Mouse (Mus musculus): ENCODE measurements around the gene Vps72.
"Not testable (repeated sequence)": the region's sequence is repeated elsewhere in the genome, so short reads cannot be mapped to it uniquely, and the experiment has no call there.

Gene Vps72

GRCm38 (mm10) chr3:95133680-95134101 lies 22.9 kb downstream of the Vps72 start, which contains the start of the genes Scnm1 and Lysmd1:
Gene Scnm1, minus strand, starts transcription at chr3:95134011.
Gene Lysmd1, plus strand, starts transcription at chr3:95134088.
- peak; percentile 93 for DNase-seq (ENCODE audit: low read depth)

DNA sequence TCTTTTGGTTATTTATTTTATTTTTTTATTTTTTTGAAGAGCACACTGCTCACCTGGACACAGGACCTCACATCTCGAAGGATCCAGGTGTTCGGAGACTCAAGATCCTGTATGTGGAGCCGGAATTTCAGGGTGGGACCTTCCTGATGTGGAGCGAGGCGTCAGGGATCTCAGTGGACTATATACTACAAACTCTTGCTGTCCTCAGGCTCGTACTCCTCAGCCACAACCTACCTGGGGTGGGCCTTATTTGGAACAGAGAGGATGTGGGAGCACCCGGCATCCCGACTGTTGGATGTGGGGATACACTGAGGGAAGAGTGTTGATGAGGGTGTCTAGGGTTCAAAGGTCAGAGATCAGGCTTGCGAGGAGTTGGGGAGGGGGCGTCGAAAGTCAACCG lies 23.3 kb downstream of the Vps72 start:
- DNase-seq (ENCODE audit: low read depth) = not testable (repeated sequence)

- DNase-seq (ENCODE audit: low read depth) = peak; percentile 77
Observed at GRCm38 (mm10) chr3:95135023-95135422, 24.2 kb downstream of the Vps72 start.

DNA sequence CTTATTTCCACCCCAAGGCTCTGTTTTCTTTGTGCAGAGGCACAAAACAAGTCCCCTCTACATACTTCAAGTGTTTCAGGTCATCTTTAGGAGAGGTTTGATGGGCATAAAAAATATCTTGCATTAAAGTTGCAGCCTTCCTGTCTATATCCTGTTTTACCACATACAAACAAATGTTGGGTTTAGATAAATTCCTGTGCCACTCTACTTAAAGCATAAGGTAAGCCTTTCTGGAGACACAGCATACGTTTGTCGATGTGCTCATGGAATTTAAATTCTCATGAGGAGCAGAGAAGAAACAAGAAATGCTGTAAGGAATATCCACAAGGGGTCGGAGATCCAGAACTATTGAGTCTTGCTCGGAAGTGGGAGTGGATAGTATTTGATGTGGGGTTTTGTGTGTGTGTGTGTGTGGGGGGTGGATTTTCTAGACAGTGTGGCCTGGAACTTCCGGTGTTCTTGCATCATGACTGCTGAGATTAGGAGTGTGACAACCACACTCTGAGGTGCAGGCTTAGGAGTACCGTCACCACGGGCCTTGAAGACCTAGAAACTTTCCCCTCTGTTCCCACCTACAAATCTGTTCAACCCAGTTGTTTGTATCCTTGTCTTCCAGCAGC lies 24.7 kb downstream of the Vps72 start:
- DNase-seq (ENCODE audit: low read depth) = no peak

GRCm38 (mm10) chr3:95136336-95136735 lies 25.5 kb downstream of the Vps72 start:
- no peak for DNase-seq (ENCODE audit: low read depth)

DNA sequence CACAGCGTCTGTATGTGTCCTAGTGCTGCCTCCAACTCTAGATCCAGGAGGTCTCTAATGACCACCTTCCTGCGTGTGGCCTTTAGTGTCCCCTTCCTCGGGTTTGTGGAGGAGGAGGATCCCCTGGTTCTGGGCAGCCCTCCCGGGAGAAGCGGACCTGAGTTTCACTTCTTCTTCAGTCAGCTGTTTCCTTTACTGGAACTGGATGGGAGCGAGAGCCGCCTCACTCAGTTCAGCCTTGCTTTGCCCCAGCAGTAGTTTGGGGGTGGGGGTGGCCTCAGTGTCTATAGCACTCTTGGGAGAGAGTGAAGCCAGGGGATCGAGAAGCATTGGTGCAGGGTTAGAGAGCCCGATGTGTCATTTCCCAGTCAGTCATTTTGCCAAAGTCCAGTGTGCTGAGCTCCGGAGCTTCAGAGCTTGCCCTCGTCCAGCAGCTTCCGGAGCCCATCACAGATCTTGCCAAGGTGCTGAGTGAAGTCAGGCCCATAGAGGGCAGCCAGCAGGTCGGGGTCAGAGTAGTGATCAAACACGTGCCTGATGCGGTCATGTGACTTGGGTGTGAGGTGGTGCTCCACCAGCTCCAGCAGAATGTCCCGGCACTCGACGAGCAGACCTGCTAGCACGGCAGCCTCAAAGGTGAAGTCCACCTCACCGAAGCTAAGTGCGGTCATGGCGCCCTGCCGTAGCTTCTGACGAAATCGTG lies 28.9 kb downstream of the Vps72 start:
- DNase-seq (ENCODE audit: low read depth) = no peak

DNA sequence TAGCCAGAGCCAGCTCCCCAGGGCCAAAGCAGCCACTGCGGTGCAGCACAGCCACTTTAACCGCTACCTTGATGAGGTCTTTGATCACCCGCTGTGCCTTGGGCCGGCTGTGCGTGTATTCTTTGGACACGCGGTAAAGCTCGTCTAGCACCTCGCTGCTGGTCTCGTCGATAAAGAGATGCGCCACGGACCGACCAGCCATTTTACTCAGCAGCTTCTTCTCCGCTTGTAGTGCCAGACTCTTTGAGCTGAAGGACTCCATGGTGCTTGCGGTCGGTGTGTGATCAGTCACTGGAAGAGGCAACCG lies 29.4 kb downstream of the Vps72 start:
- no peak for DNase-seq (ENCODE audit: low read depth)

DNA sequence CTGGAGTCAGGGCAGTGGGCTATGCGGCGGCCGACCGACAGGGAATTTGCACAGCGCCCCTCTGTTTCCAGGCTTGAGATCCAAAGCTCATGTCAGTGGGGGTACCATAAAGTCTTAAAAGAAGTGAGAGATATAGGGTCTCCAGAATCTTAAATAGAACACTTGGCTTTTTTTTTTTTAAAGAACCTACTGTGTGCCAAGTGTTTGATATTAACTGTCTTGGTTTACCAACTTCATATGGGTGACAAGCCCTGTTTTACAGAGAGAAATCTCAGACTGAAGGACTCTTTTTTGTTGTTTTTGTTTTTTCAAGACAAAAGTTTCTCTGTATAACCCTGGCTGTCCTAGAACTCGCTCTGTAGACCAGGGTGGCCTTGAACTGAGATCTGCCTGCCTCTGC lies 30.0 kb downstream of the Vps72 start:
- no peak for DNase-seq (ENCODE audit: low read depth)

GRCm38 (mm10) chr3:95141474-95141873 lies 30.7 kb downstream of the Vps72 start:
- DNase-seq (ENCODE audit: low read depth) = no peak

GRCm38 (mm10) chr3:95141952-95142616 lies 31.3 kb downstream of the Vps72 start, which contains the start of gene Tnfaip8l2:
Gene Tnfaip8l2, minus strand, starts transcription at chr3:95142360.
- DNase-seq (ENCODE audit: low read depth) = no peak

DNA sequence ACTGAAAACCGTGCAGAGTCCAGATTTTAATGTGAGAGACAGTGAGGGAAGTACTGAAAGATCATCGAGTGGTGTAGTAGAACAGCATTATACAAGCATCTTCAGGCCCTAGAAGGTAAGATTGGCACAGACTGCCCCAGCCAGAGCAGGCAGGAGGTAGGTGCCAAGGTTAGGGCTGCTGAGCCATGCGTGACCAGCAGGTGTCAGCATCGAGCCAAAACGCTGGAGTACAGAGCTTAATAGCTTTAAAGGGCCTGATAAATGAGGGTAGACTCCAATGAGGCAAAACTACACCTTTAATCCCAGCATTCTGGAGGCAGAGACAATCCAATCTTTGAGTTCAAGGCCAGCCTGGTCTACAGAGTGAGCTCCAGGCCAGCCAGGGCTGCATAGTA lies 31.8 kb downstream of the Vps72 start:
- peak; percentile 89 for DNase-seq (ENCODE audit: low read depth)

DNA sequence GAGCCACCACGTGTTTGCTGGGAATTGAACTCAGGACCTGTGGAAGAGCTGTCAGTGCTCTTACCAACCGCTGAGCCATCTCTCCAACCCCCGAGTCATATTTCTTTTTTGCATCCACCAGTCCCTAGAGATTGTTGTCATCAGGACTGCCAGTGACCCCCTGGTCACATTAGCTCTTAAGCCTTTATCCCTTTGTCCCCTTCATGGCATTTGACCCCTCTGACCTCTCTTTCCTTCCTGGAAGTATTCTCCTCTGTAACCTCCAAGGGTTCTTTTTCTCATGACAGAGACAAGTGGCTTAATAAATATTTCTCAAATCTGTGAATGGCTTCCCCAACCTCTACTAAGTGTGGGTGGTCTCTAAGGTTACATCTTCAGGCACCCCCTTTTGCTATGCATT lies 37.1 kb downstream of the Vps72 start:
- DNase-seq (ENCODE audit: low read depth) = no peak

GRCm38 (mm10) chr3:95153874-95154273 lies 43.1 kb downstream of the Vps72 start:
- peak; percentile 66 for DNase-seq (ENCODE audit: low read depth)

DNA sequence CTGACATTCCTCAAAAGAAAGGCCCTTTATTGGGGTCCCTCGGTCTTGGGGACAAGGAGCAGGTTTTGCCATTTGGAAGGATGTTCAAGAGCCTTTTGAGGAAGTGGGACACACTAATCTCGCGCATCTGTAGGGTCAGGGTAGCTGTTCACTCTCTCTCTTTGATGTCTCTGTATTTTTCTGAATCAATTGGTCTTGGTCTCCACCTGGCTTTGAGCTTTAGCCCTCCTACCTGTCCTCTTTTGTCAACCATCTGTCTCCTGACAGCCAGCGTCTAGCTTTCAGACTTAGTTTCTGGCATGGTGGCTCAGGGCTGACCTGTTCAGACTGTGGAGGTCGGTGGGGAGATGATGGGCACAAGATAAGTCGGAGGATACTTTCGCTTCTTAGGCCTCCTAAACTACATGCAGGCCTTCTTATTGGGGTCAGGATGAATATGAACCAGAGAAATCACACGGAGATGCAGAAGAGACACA lies 48.7 kb downstream of the Vps72 start:
- no peak for DNase-seq (ENCODE audit: low read depth)

DNA sequence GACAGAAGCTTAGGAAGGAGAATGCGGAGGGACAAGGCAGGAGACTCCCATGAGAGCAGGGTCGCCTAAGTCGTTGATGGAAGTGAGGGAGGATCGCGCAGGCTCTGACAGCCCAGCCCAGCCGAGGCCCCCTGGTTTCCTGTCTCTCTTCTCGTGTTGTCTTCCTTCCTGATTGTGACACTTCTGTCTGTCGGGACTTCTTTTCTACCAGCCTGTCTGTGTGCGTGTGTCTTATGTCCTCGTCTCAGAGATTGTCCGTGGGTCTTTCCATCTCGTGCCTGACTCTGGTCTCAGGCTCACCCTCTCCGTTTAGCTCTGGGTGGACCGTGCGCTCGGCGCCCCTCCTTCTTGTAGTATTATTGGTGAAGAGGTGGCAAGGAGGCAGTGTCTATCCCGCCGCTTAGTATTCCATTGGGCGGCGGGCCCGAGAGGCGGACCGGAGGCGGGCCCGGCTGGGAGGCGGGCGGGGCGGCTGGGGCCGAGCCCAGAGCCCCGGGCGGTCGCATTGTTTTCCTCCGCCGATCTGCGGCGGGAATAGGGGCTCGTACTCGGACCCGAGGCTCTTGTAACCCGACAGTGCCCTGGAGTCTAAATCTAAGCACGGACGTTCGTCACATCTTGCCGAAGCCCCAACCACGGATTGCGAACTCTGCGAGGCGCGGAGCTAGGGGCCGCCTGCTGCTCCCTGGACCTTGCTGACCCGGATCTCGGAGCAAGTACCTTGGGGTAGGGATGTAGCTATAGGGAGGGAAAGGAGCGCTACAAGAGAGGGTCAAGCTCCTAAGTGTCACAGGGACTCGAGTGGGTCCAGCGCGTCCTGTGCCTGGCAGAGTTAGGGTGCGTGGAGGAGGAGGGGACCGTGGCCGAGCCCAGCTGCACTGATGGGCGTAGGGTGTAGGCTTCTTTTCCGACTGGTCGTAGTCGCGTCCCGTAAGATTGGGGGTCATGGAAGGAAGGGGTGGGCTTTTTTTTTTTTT lies 49.5 kb downstream of the Vps72 start, which contains the start of gene Sema6c:
Gene Sema6c (plus strand): TSS at position 471 of the 977 bp plus-strand sequence.
- peak; percentile 94 for DNase-seq (ENCODE audit: low read depth)

GRCm38 (mm10) chr3:95161041-95161551 lies 50.3 kb downstream of the Vps72 start:
- DNase-seq (ENCODE audit: low read depth) = no peak

DNA sequence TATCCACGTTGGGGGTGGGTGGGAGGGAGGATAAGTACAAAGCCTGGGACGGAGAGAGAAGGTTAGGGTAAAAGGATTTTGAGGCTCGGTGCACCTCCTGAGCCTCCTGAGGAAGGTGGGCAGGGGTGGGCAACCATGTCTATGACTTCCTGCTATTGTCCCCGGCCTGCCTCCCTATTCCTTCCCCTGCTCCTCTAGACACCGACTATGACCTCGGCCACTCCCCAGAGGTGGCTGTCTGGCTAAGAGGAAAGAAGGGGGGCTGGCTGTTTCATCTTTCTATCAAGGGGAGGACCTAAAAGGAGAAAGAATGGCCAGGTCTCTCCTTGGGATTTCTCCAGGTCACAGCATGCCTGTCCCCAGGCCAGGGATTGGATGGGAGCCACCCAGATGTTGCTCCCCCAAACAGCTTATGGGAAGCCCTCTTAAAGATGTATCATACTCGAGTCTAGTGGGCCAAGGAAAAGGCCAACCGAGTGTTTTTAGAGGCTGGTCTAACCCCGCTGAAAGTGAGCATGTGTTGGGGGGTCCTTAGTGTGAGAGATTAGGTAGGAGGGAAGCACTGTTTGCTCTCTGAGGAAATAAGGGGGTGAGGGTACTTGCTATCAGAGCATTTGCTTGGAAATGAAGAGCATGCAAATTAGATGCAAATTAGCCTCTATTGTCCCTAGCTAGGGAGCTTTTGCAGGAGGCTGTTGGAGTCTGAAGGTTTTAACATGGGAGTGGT lies 51.0 kb downstream of the Vps72 start:
- no peak for DNase-seq (ENCODE audit: low read depth)

DNA sequence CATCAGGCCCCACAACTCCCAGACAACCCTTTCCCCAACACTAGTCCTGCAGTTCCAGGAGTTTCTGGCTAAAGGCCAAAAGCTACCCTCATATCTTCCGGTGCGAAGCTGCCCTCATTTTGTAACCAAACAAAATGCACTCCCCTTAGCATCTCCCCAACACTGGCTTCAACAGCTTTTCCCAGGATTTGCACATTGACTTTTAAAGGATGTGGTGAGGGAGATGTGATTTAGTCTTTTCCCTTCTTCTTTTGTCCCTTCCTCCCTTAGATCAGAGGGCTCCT lies 51.5 kb downstream of the Vps72 start:
- no peak for DNase-seq (ENCODE audit: low read depth)

DNA sequence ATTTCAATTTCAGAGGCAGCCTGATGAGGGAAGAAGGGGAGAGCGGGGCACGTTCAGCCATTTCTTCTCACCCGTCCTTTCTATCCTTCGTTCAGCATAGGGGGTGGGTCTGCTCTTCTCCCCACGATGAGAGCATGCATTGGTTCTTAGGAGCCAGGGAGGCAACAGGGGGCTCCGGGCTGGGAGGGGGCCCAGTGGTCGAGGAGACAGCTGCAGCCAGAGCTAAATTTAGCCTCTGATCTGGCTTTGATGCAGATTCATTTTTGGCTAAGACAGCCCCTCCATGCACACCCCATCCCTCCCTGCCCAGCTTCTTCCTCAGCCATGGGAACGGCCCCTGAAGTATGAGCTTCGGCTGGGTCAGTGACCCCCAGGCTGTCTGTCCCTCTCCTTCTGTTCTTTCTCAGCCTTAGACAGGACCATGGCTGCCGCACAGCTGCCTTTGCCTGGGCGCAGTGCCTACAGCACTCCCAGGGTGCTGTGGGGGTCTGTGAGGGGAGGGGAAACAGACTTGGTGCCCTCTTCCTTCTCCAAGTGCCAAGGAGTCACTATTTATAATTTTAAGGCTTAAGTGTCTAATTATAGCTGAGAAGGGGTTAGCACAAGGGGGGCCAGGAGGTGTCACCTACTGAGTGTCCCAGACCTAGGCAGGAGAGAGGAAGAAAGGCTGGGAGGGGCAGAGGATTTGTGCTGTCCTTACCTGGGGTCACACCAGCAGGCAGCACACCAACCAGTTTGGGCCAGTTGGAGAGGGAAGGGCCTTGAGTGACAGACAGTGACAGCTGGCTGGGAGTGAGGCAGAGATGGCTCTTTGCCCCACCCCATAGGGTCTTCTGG lies 52.8 kb downstream of the Vps72 start:
- no peak for DNase-seq (ENCODE audit: low read depth)

- no peak for DNase-seq (ENCODE audit: low read depth)
Observed at GRCm38 (mm10) chr3:95164256-95164550, 53.4 kb downstream of the Vps72 start.

All from NIH3T3 (cell line).